Mouse (Mus musculus) hindbrain, embryonic 12.5 days (tissue): ENCODE data around the gene St8sia1. TPM values are rescaled to one million over a fixed set of nuclear protein-coding genes. Genes with fewer than 3 reads are reported as not detected.
A peak's percentile ranks its signal among the peaks of the same experiment; 100 is the strongest.
"Not testable (repeated sequence)": the region's sequence is repeated elsewhere in the genome, so short reads cannot be mapped to it uniquely, and the experiment has no call there.

Experiments
- ATAC-seq: fragments of 200-750 bp; cut with Nextera tagmentation; 2 replicates; pipeline ENCODE4 v1.8.0; 2017; ENCODE audit warnings: moderate TSS enrichment; ENCODE audit not compliant: low FRiP score
- H3K27ac ChIP-seq: fragments of 300-500 bp; sonication (generic); 2 replicates; pipeline ENCODE4 v1.5.1; 2016; ENCODE audit warnings: mild to moderate bottlenecking
- H3K27me3 ChIP-seq: fragments of 300-500 bp; sonication (generic); 2 replicates; pipeline ENCODE4 v1.6.1; 2016; ENCODE audit warnings: mild to moderate bottlenecking
- H3K36me3 ChIP-seq: fragments of 300-500 bp; sonication (generic); 2 replicates; pipeline ENCODE4 v1.6.1; 2016; ENCODE audit warnings: mild to moderate bottlenecking
- H3K4me1 ChIP-seq: fragments of 300-500 bp; sonication (generic); 2 replicates; pipeline ENCODE4 v1.6.1; 2016
- H3K4me2 ChIP-seq: fragments of 300-500 bp; sonication (generic); replicated peaks from 2 replicates; pipeline ENCODE4 v1.6.1; 2016; ENCODE audit warnings: mild to moderate bottlenecking
- H3K4me3 ChIP-seq: fragments of 300-500 bp; sonication (generic); 2 replicates; pipeline ENCODE4 v1.5.1; 2016; ENCODE audit warnings: mild to moderate bottlenecking
- H3K9ac ChIP-seq: fragments of 300-500 bp; sonication (generic); 2 replicates; pipeline ENCODE4 v1.6.1; 2016; ENCODE audit warnings: mild to moderate bottlenecking, moderate library complexity
- H3K9me3 ChIP-seq: fragments of 300-500 bp; sonication (generic); replicated peaks from 2 replicates; pipeline ENCODE4 v1.6.1; 2016; ENCODE audit warnings: mild to moderate bottlenecking
- WGBS: fragments of 180-500 bp; shearing (Covaris S2); methylation state at CpG from one replicate; pipeline ENCODE4 v1.1.7; 2016; 5-methylcytosine and 5-hydroxymethylcytosine counted together
- polyA plus RNA-seq: library from polyadenylated mRNA; unstranded; fragments of >200 nt; fragmentation: Nextera tagmentation; extraction: Ambion mirVana; gene quantifications from 2 replicates; pipeline ENCODE4 v1.2.1, GENCODE M21; 2016

St8sia1 gene
- polyA plus RNA-seq: 9.1 TPM in 2 replicates

- ATAC-seq: peak; percentile 78
- peak within 1 kb of the TSS; percentile 93 for H3K27ac ChIP-seq
- H3K9me3 ChIP-seq: 0 out of 2 replicates have a peak, but pooled peaks cover 5% of the 10 kb centered on the region
- H3K27me3 ChIP-seq: no peaks in the 10 kb centered on the region
- H3K36me3 ChIP-seq: 0 out of 2 replicates have a peak, but pooled peaks cover 7% of the 10 kb centered on the region
- H3K4me3 ChIP-seq: peak within 1 kb of the TSS; percentile 65
- H3K4me1 ChIP-seq: peaks cover 35% of the 10 kb centered on the region
- peak within 1 kb of the TSS; percentile 86 for H3K9ac ChIP-seq
- H3K4me2 ChIP-seq: peak within 1 kb of the TSS; percentile 77
- under 1% methylated on average over 41 of the region's 45 CpGs for WGBS
Observed at GRCm38 (mm10) chr6:142964076-142964530, at the start of gene St8sia1. Gene St8sia1 (minus strand): TSS chr6:142964452.

- WGBS: 92% methylated on average over 15 of the region's 15 CpGs
- Histone ChIP-seq H3K4me1 (no peaks in the 10 kb centered on the region), H3K27ac (no peak overlapping the region), H3K27me3 (no peaks in the 10 kb centered on the region), H3K36me3 (peaks cover 54% of the 10 kb centered on the region), H3K9me3 (no peaks in the 10 kb centered on the region), H3K9ac (no peak overlapping the region), H3K4me3 (no peak overlapping the region), H3K4me2 (no peak overlapping the region)
- no peak for ATAC-seq
Observed at GRCm38 (mm10) chr6:143012513-143013215, 48.4 kb upstream of the St8sia1 start.

DNA sequence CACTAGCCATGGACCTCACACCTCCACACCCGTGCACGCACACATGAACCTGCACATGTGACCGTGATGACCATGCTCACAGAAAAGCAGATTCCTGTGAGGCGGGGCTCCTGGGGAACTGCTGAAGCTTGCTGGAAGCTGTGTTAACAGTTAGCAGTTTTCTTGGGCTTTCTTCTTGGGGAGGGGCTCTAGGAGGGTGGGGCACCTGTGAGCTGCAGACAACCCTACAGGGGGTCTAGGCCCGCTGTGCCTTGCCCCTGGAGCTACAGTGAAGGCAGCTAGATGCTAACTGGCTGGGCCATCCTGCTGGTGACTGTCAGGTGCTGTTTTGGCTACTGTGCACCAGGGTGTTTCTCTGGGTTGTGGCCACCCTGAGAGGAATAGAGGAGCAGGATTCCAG, 44.6 kb upstream of the St8sia1 start:
- H3K27me3 ChIP-seq: no peaks in the 10 kb centered on the region
- H3K4me1 ChIP-seq: no peaks in the 10 kb centered on the region
- WGBS: 85% methylated on average over 5 of the region's 5 CpGs
- no peak overlapping the region for H3K4me2 ChIP-seq
- no peak overlapping the region for H3K27ac ChIP-seq
- no peaks in the 10 kb centered on the region for H3K9me3 ChIP-seq
- H3K9ac ChIP-seq: no peak overlapping the region
- no peak for ATAC-seq
- H3K36me3 ChIP-seq: peaks cover 40% of the 10 kb centered on the region
- no peak overlapping the region for H3K4me3 ChIP-seq

DNA sequence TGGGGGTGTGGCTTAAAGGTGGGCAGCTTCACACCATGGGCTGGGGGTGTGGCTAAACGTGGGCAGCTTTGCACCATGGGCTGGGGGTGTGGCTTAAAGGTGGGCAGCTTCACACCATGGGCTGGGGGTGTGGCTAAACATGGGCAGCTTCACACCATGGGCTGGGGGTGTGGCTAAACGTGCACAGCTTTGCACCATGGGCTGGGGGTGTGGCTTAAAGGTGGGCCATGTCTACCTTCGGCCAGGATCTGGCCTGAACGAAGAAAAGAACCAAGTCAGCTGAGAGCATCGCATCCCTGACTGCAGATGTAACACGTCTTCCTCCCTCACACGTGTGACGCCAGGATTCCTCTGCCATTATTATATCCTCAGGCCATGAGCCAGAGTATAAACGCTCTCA, 41.0 kb upstream of the St8sia1 start:
- not testable (repeated sequence) for ATAC-seq, H3K9me3 ChIP-seq, H3K4me1 ChIP-seq, H3K27ac ChIP-seq, H3K4me2 ChIP-seq, H3K9ac ChIP-seq, H3K4me3 ChIP-seq, H3K27me3 ChIP-seq
- WGBS: 95% methylated on average over 9 of the region's 9 CpGs
- H3K36me3 ChIP-seq: peaks cover 12% of the 10 kb centered on the region

DNA sequence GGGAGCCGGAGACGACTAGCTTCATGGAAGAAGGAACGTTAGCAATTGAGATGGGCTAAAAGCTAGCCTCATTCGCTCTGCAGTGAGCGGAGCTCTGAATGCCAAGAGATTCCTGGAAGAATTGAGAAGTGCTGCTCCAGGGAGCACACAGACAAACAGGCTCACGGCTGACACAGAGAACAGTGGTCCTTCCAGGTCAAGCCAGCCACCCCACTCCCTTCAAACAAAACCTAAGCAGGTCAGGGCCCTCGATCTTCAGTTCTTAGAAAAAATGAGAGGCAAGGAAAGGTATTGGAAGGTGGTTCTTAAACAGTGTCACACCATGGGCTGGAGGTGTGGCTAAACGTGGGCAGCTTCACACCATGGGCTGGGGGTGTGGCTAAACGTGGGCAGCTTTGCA, 40.5 kb upstream of the St8sia1 start:
- ATAC-seq: no peak
- Histone ChIP-seq H3K27ac (no peak overlapping the region), H3K4me1 (no peaks in the 10 kb centered on the region)

GRCm38 (mm10) chr6:142998221-142998999, 34.2 kb upstream of the St8sia1 start:
- no peak for ATAC-seq
- Histone ChIP-seq H3K4me3 (no peak overlapping the region), H3K4me1 (peaks cover 7% of the 10 kb centered on the region; the same call in 1 of the 2 replicates), H3K36me3 (no peaks in the 10 kb centered on the region), H3K27me3 (no peaks in the 10 kb centered on the region), H3K27ac (no peak overlapping the region), H3K4me2 (no peak overlapping the region), H3K9me3 (no peaks in the 10 kb centered on the region), H3K9ac (no peak overlapping the region)
- WGBS: 78% methylated on average over 12 of the region's 12 CpGs

More for the DNA sequence above, 40.5 kb upstream of the St8sia1 start:
- Histone ChIP-seq H3K36me3 (peaks cover 7% of the 10 kb centered on the region), H3K9me3 (no peaks in the 10 kb centered on the region), H3K27me3 (no peaks in the 10 kb centered on the region), H3K4me2 (no peak overlapping the region), H3K9ac (no peak overlapping the region; the same call in 1 of the 2 replicates), H3K4me3 (no peak overlapping the region)
- 79% methylated on average over 9 of the region's 9 CpGs for WGBS

DNA sequence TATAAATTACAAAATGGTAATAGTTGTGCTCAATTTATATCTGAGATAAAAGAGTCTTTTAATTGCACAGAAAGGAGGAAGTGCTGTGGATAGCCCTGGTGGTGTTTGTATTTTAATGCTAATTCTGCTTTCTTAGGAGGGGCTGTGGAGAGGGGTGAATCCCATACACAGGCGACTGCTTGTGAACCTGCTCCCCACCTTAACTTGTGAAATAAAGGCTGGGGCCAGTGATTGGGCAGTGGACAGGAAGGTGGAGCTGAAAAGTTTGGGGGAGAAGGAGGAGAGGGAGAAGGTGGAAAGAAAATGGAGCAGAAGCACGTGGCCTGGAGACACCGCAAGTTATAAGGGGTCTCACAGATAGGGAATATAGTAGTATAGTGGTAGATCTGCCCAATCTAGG, 32.6 kb upstream of the St8sia1 start:
- ATAC-seq: no peak
- Histone ChIP-seq H3K4me1 (peaks cover 13% of the 10 kb centered on the region), H3K4me2 (no peak overlapping the region), H3K27me3 (no peaks in the 10 kb centered on the region), H3K9ac (no peak overlapping the region), H3K9me3 (no peaks in the 10 kb centered on the region), H3K36me3 (no peaks in the 10 kb centered on the region), H3K27ac (no peak overlapping the region), H3K4me3 (no peak overlapping the region)
- WGBS: 68% methylated on average over 3 of the region's 3 CpGs

GRCm38 (mm10) chr6:142995567-142995966, 31.3 kb upstream of the St8sia1 start:
- no peaks in the 10 kb centered on the region for H3K27me3 ChIP-seq
- no peaks in the 10 kb centered on the region for H3K9me3 ChIP-seq
- H3K4me3 ChIP-seq: no peak overlapping the region
- no peaks in the 10 kb centered on the region for H3K36me3 ChIP-seq
- H3K27ac ChIP-seq: no peak overlapping the region
- peaks cover 20% of the 10 kb centered on the region for H3K4me1 ChIP-seq
- ATAC-seq: no peak
- H3K4me2 ChIP-seq: no peak overlapping the region
- H3K9ac ChIP-seq: no peak overlapping the region
- 76% methylated on average over 5 of the region's 5 CpGs for WGBS

GRCm38 (mm10) chr6:142994821-142995220, 30.6 kb upstream of the St8sia1 start:
- WGBS: 57% methylated on average over 7 of the region's 7 CpGs
- no peak for ATAC-seq

GRCm38 (mm10) chr6:142993705-142994698, 29.8 kb upstream of the St8sia1 start:
- ATAC-seq: peak; percentile 63

More at GRCm38 (mm10) chr6:142994821-142995220, 30.6 kb upstream of the St8sia1 start:
- H3K4me1 ChIP-seq: peaks cover 20% of the 10 kb centered on the region
- no peak overlapping the region for H3K4me2 ChIP-seq
- H3K4me3 ChIP-seq: no peak overlapping the region
- H3K27me3 ChIP-seq: no peaks in the 10 kb centered on the region
- H3K36me3 ChIP-seq: no peaks in the 10 kb centered on the region
- H3K27ac ChIP-seq: no peak overlapping the region
- no peak overlapping the region for H3K9ac ChIP-seq
- no peaks in the 10 kb centered on the region for H3K9me3 ChIP-seq

DNA sequence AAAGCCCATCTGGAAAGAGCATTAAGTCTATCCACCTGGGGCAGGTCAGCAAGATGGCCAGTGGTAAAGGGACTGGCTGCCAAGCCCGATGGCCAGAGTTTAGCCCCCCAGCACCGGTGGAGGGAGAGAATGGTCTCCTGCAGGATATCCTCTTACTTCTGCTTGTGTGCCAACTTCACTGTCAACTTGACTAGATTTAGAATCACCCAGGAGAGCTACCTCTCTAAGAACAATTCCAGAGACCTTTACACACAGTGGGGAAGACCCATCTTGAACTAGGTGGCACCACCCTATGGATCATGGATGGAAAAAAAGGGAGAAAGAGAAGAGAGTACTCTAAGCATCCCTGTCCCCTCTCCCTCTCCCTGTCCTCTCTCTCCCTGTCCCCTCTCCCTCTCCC, 28.7 kb upstream of the St8sia1 start:
- Histone ChIP-seq H3K27me3 (no peaks in the 10 kb centered on the region), H3K4me2 (no peak overlapping the region), H3K27ac (no peak overlapping the region), H3K9ac (no peak overlapping the region), H3K4me1 (peaks cover 20% of the 10 kb centered on the region), H3K4me3 (no peak overlapping the region), H3K9me3 (no peaks in the 10 kb centered on the region), H3K36me3 (no peaks in the 10 kb centered on the region)
- no peak for ATAC-seq
- WGBS: 80% methylated on average over 2 of the region's 2 CpGs

More at GRCm38 (mm10) chr6:142993705-142994698, 29.8 kb upstream of the St8sia1 start:
- Histone ChIP-seq H3K36me3 (no peaks in the 10 kb centered on the region), H3K4me2 (no peak overlapping the region), H3K4me1 (peaks cover 20% of the 10 kb centered on the region), H3K27ac (peak overlapping the region; percentile 64), H3K27me3 (no peaks in the 10 kb centered on the region), H3K9ac (no peak overlapping the region), H3K4me3 (no peak overlapping the region), H3K9me3 (no peaks in the 10 kb centered on the region)
- 29% methylated on average over 14 of the region's 14 CpGs for WGBS
